Mouse (Mus musculus) brain, embryonic 18.5 days (tissue): ENCODE results near the gene Scnn1b.
A peak's percentile ranks its signal among the peaks of the same experiment; 100 is the strongest.

Source experiments
- DNase-seq: peaks from one replicate; pipeline ENCODE4 v3.0.0-alpha.2; 2012; ENCODE audit warnings: low read depth, low spot score

The Scnn1b gene

DNA sequence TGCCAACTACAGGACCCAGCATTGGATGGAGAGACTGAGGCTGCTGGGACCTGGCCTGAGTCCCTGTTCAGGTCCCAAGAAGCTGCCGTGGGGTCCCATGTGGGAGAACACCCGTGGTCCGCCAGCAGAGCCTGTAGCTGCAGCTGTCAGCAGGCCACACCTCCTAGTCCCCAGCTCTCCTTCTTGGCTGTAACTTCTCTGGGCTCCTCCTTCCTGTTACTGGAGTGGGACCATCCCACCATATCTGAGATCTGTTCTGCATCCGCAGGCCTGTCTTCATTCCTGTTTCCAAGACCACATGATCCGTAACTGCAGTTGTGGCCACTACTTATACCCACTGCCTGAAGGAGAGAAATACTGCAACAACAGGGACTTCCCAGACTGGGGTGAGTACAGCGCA is 49.1 kb downstream of the Scnn1b start:
- no peak for DNase-seq

DNA sequence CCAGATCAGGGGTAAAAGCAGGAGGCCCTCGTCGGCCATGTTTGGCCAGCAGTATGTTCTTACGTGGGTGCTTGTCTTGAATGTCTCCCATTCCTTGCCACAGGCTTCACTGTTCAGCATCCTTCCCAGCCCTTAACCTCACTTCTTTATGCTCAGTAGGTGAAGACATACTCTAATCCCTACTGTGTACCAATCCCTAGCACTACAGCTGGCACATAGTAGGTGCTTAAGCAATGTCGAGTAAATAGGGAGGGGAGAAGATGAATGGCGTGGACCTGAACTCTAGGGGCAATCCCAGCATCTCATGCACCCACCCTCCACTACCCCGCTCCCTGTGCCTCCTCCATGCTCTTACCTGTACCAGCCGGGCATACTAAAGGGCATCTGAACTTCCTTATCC is 59.5 kb downstream of the Scnn1b start:
- DNase-seq = no peak

DNA sequence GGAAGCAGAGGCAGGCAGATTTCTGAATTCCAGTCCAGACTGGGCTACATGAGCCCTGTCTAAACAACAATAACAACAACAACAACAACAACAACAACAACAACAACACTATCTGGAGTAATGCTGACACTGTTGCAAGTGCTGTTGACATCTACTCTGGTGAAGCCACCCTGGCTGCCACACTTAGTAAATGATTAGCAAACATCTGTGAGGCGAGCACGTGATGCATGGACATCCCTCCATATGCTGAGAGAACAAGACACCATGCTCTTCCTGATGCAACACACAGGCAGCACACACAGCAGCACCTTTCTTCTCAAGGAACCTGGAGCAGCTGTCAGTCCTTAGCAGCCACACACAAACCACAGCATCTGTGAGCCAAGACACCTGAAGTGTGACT is 63.0 kb downstream of the Scnn1b start:
- DNase-seq = no peak

DNA sequence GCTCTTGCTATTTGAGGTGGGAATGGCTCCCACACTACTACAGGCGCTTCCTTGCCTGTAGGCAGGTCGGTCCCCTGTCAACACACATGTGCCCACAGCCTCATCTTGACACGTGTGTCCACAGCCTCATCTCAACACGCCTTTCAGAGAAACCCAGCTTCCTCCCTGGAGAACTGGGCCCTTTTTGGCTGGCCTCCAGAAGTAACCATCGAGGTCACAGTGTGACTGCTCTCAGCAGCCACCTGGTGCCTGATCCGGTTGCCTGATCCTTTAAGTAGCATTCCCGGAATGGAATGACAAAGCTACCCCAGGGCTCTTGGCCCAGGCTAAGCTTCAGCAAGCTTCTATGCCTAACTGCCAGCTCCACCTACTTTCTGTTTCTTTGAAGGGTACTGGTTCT is 66.4 kb downstream of the Scnn1b start:
- DNase-seq = no peak

DNA sequence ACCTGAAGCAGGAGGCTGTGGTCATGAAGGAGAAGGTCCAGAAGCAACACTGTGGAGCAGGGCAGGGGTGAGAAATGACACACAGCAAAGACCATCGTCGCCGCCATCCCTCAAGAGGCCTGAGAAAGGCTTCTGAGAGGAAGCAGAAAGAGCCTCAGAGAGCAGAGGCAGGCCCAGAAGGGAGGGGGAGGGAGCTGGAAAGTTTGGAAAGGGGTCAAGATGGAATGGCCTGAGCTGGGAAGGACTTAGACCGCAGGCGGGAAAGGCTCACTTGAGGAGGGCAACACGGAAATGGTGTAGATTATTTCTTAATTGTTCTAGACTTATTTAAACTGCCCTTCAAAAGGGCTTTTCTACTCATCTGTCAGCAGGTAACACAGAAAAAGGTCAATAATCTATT is 68.8 kb downstream of the Scnn1b start:
- DNase-seq = no peak

DNA sequence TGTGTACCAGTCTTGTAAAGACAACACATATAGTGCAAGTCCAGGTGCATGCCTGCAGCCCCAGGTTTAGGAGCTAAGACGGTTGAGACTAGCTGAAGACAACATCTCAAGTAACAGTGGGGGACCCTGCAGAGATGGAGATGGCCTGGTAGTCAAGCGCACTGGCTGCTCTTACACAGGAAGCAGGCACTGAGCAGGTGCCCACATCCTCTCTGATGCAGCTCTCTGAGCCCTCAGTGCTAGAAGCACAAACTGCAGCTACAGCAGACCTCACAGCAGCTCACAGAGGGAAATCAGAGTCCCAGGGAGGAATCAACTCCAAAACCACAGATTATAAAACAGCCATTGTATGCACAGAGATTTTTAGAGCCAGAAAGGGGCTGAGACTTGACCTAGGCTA is 69.5 kb downstream of the Scnn1b start:
- no peak for DNase-seq

DNA sequence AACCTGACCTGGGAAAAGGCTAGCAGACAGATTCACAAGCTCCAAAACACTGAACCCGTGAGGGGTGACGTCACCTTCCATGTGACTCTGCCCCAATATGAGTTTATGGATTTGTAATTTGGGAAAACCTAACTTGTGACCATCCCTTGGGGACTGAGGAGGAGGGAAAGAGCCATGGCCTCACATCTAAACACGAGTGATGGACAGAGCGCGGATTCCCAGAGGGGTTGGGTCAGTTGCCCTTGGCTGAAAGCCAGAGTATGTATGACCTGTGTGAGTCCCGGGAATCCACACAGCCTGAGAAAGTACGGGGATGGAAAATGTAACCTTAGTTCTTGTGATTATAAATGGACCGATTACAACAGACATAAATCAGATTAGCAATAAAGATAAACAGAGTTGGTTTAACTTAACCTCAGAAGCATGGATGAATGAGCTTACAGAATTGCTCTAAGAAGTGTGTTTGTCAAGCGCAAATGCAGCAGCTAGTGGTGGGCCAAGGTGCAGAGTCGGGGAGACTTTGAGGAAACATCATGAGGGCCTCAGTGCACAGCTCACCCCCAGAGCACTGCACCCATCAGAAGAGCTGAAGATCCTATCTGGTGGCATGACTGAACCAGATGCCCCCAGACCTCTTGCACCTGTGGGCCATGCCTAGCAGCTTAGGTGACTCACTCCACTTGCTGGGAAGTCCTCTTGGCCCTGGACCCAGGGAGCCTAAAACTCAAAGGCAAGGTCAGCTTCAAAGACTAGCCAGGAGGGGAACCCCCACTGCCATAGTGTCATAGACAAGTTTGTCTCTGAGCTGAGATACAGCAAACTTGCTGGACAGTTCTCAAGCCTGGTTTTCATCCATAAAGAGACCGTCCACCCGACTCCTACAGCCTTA is 71.3 kb downstream of the Scnn1b start:
- DNase-seq = no peak

DNA sequence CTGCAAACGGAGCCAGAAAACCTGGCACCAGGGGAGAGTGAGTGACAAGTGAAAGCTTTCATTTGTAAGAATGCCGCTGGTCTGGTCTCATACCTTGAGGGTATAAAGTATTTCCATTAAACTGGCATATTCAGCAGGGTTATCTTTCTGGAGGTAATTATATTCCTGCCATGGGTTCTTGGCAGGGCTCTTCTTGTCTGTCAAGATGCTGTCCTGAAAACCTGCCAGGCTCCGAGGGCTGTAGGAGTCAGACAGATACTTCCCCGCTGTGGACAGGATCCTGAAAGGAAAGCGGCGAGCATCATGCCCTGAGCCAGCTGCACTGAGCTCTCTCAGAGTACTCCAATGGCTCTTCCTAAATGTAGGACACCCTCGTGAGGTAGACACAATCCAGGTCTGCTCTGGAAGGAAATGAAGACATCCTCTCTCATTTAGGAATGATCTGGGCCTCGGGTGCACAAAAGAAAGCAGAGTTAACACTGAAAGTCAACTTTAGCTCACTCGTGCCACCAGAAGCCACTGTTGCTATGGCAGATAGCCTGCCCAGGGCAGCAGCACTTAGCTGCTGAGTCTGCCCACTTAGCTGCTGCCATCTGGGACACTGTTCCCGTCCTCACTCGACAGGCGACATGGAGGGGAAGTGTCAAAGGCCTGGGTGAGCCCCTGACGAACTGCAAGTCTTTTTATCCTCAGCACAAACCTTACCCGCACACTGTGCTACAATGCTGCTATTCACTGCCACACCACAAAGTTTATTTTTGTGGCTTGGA is 72.2 kb downstream of the Scnn1b start:
- no peak for DNase-seq

DNA sequence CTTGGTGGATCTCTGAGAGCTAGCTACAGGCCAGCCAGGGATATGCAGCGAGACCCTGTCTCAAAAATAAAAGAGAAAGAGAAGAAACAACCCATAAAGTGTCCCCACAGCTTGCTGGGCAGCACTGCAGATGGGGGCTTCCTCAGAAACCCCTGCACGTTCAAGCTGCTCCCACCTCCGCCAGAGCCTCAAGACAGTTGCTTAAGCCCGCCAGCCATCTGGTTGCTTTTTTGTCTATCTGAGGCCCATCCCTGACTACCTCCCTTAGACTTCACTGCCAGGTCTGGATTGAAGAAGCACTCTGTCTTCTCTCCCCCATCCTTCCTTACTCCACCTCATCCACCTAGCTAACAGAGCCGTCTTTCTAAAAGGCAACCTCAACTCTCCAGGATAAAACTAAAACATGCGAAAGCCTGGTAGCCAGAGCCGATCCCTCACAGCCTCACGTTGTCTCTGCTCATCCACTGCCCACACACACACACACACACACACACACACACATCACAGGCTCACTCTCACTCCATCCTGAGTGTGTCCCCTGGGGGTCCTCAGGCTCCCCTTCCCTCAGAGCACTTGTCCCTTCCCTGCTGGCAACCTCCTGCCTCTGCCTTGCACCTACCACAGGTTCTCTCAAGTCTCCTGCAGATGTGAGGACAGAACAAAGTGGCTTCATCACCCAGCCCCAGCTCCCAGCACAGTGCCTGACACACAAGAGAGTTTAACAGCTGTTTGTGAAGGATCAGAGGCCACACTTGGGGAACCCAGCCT is 73.5 kb downstream of the Scnn1b start:
- DNase-seq = no peak

DNA sequence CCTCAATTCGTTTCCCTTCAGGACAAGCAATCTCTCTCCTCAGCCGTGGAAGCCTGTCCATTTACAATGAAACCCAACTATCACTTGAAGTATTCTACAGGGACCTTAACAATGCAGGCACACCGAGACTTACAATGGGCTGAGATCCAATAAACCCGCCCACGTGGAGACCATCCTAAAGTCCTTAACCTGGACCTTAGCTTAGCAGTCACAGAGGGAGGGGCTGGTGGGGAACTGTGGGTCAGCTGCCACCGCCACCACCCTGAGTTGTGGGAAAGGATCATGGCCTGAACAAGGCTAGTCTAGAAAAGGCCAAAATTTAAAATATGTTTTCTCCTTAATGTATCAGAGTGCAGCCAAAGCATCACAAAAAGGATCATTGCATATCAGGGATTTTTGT is 74.4 kb downstream of the Scnn1b start:
- no peak for DNase-seq

DNA sequence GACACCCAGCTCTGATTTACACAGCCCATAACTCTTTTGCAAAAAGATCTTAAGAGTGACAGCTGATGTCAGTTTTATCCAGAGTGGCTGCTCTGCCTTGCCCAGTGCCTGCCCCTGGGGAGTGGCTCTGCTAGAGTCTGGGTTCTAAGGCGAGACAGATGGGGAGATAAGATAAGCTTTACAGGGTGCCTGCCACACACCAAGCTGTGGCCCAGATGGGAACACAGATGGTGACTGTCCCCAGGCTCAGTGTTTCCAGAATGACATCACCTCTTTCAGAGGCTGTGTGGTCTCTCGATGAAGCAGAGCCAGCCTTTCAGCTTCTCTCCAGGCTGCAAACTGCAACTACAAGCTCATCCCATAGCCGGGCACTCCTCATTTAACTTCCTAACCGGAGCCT is 74.9 kb downstream of the Scnn1b start:
- DNase-seq = peak; percentile 50

DNA sequence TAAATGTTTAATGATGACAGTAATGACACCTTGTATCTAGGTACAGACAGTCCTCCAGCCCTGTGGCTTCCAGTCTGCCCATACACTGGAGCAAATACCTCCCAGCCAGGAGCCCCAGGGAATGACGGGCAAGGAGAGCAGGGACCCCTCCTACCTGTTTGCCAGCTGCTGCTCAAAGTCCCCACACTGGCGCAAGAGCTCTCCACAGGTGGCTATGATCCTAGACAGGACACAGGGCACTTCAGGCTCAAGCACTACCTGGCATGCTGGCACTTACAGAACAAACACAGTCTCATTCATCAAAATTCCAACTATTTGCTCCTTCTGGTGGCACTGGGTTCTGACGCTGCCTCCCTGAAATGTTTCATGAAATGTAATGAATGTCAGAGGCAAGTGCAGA is 76.2 kb downstream of the Scnn1b start:
- DNase-seq = no peak

DNA sequence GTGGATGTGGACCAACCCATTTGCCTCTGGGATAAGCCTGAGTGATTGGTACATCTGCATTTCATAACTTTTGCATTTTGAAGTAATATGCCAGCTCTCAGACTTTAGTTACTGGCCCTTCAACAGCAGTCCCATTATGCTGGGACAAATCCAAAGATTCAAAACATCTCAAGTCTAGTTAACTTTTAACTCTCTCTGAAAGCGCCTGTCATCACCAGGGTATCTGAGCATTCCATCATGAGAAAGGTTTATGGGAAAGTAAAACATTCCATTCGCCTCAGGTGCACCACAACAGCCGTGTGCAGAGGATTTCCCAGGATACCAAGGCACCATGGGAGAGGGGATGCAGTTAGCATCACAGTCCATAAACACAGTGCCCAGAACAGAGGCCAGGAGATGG is 76.8 kb downstream of the Scnn1b start:
- no peak for DNase-seq

DNA sequence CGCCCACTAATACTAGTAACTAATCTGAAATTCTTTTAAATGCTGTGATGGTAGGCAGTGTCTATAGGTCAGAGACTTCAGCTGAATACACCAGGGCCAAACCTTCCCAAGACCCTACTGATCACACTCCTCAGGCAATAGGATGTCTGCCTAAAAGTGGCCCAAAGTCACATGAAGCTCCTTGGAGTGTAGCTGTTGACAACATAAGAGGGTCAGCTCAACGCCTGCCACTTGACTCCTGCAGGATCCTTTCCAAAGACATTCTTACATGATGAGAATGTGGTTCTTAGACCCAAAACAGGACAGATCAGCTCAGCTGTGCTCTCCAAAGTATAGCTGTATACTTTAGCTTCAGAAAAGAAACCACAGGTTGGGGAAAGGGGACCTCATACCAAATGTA is 77.5 kb downstream of the Scnn1b start:
- no peak for DNase-seq

DNA sequence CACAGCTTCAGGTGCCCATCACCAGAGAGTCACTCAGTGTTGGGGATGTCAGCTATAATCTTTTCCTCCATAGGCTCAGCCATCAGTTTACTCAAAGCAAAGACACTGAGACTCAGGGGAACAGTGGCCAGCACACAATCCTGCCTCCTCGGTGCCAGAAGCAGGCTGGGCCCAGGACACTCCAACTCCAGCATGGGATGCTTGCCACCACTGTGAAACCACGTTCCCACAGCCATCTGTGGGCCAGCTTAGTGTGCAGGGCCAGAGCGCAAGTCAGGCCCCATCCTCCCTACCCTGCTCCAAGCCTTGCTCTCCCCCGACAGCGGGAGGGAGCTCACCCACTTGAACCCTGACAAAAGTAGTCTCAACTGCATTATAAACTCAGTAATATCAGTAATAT is 81.4 kb downstream of the Scnn1b start:
- no peak for DNase-seq

DNA sequence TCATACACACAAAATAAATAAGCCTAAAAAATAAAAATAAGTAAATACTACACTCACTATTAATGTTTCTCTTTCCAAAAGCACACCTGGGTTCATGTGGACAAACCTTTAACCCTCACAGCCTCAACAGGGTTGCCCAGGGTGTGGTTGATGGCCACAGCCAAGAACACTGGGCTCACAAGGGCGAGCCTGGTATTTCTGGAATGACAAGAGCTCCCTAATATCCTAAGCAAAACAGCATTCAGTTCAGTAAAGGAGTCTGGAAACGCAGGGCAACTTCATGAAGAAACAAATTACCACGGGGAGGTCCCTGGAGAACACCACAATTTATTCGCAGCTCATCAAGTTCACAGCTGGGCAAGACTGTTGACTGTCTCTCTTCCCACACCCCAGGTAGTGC is 82.7 kb downstream of the Scnn1b start:
- no peak for DNase-seq

DNA sequence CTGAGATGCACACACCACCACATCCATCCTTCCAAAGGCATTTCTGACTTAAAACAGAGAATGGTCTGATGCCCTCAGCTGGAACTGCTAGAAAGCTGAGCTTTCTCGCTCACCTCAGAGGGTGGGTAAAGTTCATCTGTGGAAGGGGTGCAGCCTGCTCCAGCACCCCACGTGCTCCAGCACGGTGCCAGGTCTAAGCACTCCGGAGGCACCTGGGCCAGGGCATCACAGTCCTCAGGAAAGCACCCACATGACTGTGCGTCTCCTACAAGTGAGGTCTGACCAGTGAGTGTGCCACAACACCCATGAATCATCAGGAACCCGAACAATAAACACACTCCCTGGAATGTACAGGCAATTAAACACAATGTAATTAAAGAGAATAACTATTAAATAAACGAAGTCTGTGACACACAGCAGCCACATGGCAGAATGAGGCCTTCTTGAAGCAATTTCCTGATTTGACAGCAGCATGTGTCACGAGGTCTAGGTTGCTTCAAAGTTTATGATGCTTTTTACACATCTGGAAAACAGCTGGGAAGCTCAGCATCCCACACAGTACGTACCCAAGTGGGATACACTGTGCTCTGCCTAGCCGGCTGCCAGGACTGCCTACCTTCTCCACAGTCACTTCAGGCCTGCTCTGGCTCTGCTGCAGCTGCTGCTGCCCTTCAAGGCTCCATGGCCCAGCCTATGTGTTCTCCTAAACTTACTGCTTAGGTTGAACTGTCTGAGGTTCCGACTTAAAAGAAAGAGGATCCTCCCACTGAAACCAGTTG is 90.2 kb downstream of the Scnn1b start:
- no peak for DNase-seq

DNA sequence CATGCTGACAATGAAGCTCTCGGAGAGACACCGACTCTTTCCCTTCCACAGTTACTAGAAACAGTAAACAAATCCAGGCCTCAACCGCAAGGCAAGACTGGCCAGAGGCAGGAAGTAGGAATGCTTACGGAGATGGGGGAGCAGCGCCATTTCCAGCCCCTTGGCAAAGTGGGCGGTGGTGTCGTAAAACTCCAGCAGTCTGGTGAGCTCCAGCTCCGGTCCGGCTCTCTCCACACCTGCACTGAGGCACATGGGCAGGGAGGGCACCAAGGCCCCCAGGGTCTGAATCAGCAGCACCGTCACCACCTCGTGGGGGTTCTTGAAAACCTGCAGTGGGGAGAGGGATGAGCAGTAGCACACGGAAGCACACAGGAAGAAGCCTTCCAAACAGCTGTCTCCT is 91.0 kb downstream of the Scnn1b start:
- DNase-seq = no peak

DNA sequence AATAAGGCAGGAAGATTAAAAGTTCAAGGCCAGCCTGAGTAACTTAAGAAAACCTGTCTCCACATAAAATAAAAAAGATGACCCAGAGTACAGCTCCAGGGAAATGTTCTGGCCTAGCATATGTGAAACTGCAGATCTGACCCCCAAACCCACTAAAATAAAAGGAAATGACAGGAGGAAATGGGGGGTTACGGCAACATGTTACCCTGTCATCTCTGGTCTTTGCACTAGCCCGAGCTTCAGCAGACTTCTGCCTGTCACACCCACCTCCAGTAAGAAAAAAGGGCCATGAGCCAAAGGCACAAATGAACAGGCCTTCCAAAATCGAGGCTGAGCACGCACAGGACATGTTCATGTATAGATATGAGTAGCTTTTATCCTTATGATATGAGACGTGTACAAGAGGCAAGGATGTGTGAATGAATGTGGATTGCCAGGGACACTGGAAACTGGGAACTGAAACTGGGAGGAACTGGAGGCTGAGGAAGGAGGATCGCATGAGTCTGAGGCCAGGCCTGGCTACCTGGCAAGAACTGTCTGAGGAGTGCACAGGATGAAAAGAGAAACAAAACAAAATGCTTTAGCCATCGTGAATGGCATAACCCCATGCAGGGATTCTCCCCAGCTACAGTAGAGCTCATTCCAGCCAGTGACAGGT is 97.2 kb downstream of the Scnn1b start:
- DNase-seq = no peak

DNA sequence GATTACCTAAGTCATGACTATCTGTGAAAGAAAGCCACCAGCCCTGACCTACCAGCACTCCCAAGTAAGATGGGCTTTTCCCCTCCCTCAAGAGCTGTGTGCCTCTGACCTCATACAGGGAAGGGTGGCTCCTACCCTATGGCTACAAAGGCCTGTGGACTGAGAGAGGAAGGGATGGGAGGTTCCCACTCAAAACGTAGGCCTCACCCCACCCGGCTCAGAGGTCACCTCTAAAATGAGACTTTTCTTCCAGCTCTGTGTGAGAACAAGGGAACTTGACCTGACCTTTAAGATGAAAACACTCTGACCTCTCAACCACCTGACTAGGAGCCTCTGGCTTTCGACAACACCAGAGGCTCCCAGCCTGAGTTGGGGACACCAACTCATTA is 97.7 kb downstream of the Scnn1b start:
- no peak for DNase-seq

DNA sequence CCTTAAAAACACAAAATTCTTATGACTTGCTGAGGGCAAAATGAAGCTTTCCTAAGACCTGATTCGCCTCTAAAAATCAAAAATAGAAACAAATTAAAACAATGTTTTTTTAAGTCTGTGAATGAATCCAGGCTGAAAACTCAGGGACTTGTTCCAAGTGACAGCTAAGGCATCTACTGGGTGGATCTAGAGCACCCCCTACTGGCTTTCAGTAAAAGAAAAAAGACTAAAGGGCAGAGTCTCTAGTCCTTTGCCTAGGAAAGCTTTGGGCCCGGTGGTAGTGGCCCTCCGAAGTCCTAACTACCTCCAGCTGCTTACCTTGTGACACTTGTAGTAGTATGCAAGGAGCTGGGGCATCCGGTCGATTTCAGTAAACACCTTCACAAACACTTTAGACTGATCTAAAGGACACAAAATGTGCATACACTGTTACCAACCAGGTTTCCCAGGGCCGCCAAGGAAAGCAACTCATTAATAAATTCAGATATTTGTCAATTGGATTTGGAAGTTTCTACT is 99.1 kb downstream of the Scnn1b start:
- peak; percentile 34 for DNase-seq
